Mouse (Mus musculus) embryonic facial prominence, embryonic 10.5 days (tissue): ENCODE data around the gene Prdm11. TPM values are rescaled to one million over a fixed set of nuclear protein-coding genes. Genes with fewer than 3 reads are reported as not detected.

ENCODE experiments used
- DNase-seq: peaks from one replicate; pipeline ENCODE4 v3.0.0-alpha.2; 2017; ENCODE audit warnings: low spot score
- H3K27ac ChIP-seq: fragments of 300-500 bp; sonication (generic); replicated peaks from 2 replicates; pipeline ENCODE4 v1.5.1; 2016; ENCODE audit warnings: mild to moderate bottlenecking
- H3K27me3 ChIP-seq: fragments of 300-500 bp; sonication (generic); replicated peaks from 2 replicates; pipeline ENCODE4 v1.6.1; 2016; ENCODE audit warnings: low read depth, mild to moderate bottlenecking; ENCODE audit not compliant: poor library complexity, severe bottlenecking
- H3K36me3 ChIP-seq: fragments of 300-500 bp; sonication (generic); replicated peaks from 2 replicates; pipeline ENCODE4 v1.6.1; 2016; ENCODE audit warnings: mild to moderate bottlenecking, moderate library complexity
- H3K4me1 ChIP-seq: fragments of 300-500 bp; sonication (generic); 2 replicates; pipeline ENCODE4 v1.6.1; 2016
- H3K4me3 ChIP-seq: fragments of 300-500 bp; sonication (generic); 2 replicates; pipeline ENCODE4 v1.5.1; 2016; ENCODE audit warnings: mild to moderate bottlenecking, moderate library complexity
- H3K9me3 ChIP-seq: fragments of 300-500 bp; sonication (generic); 2 replicates; pipeline ENCODE4 v1.6.1; 2016; ENCODE audit warnings: mild to moderate bottlenecking
- WGBS: fragments of 180-500 bp; shearing (Covaris S2); methylation state at CpG from one replicate; pipeline ENCODE4 v1.1.7; 2016; 5-methylcytosine and 5-hydroxymethylcytosine counted together
- polyA plus RNA-seq: library from polyadenylated mRNA; unstranded; fragments of >200 nt; fragmentation: Nextera tagmentation; extraction: Ambion mirVana; gene quantifications from 2 replicates; pipeline ENCODE4 v1.2.1, GENCODE M21; 2016

Gene Prdm11
- polyA plus RNA-seq, 1 experiment from 2014 or later: 3.5 TPM

GRCm38 (mm10) chr2:92945824-92946598 is 100.0 kb downstream of the Prdm11 start:
- H3K27ac ChIP-seq: no peak overlapping the region
- peaks cover 33% of the 10 kb centered on the region for H3K4me1 ChIP-seq
- peaks cover 16% of the 10 kb centered on the region; the same call in 1 of the 2 replicates for H3K27me3 ChIP-seq
- no peaks in the 10 kb centered on the region for H3K9me3 ChIP-seq
- H3K4me3 ChIP-seq: no peak overlapping the region
- 87% methylated on average over 11 of the region's 11 CpGs for WGBS
- no peaks in the 10 kb centered on the region for H3K36me3 ChIP-seq
- no peak for DNase-seq

GRCm38 (mm10) chr2:92945125-92945746 is 100.7 kb downstream of the Prdm11 start:
- Histone ChIP-seq H3K9me3 (no peaks in the 10 kb centered on the region), H3K27me3 (peaks cover 16% of the 10 kb centered on the region; the same call in 1 of the 2 replicates), H3K4me1 (peaks cover 32% of the 10 kb centered on the region), H3K4me3 (no peak overlapping the region), H3K36me3 (no peaks in the 10 kb centered on the region), H3K27ac (no peak overlapping the region)
- no peak for DNase-seq
- 96% methylated on average over 11 of the region's 11 CpGs for WGBS

DNA sequence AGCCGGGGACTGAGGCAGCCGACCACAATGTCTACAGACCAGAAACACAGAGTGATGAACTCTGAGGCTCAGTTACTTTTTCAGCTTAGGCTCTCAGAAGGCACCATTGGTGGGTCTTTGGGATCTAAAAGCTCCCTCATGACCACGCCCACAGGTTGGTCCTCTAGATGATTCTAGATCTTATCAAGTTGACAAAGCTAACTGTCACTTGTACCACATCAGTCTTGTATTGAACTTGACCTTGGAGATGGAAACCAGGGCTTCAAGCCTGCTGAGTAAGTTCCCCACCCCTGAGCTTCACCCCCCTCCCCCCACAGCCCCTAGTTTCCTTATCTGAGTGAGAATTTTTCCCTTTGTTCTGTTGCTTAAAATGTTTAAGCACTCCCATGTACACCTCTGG is 101.6 kb downstream of the Prdm11 start:
- Histone ChIP-seq H3K27ac (no peak overlapping the region), H3K27me3 (peaks cover 16% of the 10 kb centered on the region; the same call in 1 of the 2 replicates), H3K4me3 (no peak overlapping the region), H3K36me3 (no peaks in the 10 kb centered on the region), H3K4me1 (peaks cover 25% of the 10 kb centered on the region), H3K9me3 (no peaks in the 10 kb centered on the region)
- no peak for DNase-seq
- WGBS: 89% methylated on average over 3 of the region's 3 CpGs

DNA sequence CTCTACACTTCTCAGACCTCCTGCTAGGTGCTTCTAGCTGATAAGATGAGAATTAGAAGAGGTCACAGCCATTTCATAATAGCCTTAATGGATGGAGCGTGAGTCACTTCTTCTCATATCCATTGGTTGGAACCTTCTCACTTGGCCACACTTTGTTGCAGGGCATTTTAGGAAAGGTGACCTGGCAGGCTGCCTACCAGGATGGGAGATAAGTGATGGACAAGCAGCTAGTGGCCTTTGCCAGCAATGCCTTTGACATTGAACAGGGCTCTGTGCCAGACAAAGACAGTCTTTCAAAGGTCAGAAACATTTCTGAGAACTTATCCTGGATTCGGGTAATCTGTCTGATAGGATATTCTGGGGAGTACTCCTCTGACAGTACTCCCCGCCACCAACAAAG is 102.6 kb downstream of the Prdm11 start:
- 90% methylated on average over 3 of the region's 3 CpGs for WGBS

GRCm38 (mm10) chr2:92941463-92941862 is 104.5 kb downstream of the Prdm11 start:
- DNase-seq: no peak
- Histone ChIP-seq H3K27ac (no peak overlapping the region), H3K4me1 (peaks cover 12% of the 10 kb centered on the region), H3K9me3 (no peaks in the 10 kb centered on the region), H3K4me3 (no peak overlapping the region), H3K36me3 (no peaks in the 10 kb centered on the region), H3K27me3 (peaks cover 10% of the 10 kb centered on the region; the same call in 1 of the 2 replicates)
- 75% methylated on average over 3 of the region's 3 CpGs for WGBS

More for the DNA sequence above, 102.6 kb downstream of the Prdm11 start:
- H3K27ac ChIP-seq: no peak overlapping the region
- H3K4me1 ChIP-seq: peaks cover 15% of the 10 kb centered on the region
- H3K4me3 ChIP-seq: no peak overlapping the region
- H3K9me3 ChIP-seq: no peaks in the 10 kb centered on the region
- H3K36me3 ChIP-seq: no peaks in the 10 kb centered on the region
- DNase-seq: no peak
- peaks cover 16% of the 10 kb centered on the region; the same call in 1 of the 2 replicates for H3K27me3 ChIP-seq

DNA sequence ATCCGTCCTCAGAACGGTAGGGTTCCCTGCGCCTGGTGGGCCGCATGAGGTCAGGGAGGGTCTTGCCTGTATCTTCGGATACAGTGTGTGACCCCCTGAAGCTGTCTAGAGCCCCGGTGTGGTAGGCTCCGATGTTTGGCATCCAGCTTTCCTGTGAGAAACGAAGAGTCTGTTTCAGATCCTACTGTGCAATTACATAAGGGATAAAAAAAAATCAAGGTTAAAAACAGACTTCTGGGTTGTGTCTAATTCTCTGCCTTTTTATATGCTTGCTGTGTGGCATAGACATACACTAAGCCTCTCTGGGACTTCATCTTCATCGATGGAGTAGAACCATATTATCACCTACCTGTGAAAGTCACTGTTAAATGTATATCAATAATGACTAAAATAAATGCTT is 105.0 kb downstream of the Prdm11 start:
- Histone ChIP-seq H3K9me3 (no peaks in the 10 kb centered on the region), H3K36me3 (no peaks in the 10 kb centered on the region), H3K27ac (0 out of 2 replicates have a peak overlapping the region, but pooled peaks have one; percentile 8), H3K4me1 (peaks cover 13% of the 10 kb centered on the region), H3K27me3 (peaks cover 5% of the 10 kb centered on the region; the same call in 1 of the 2 replicates), H3K4me3 (no peak overlapping the region)
- no peak for DNase-seq
- 88% methylated on average over 9 of the region's 9 CpGs for WGBS

GRCm38 (mm10) chr2:92938827-92939226 is 107.1 kb downstream of the Prdm11 start:
- DNase-seq: no peak
- no peaks in the 10 kb centered on the region for H3K36me3 ChIP-seq
- H3K9me3 ChIP-seq: no peaks in the 10 kb centered on the region
- peaks cover 28% of the 10 kb centered on the region for H3K4me1 ChIP-seq
- WGBS: 94% methylated on average over 7 of the region's 7 CpGs
- H3K27me3 ChIP-seq: no peaks in the 10 kb centered on the region
- no peak overlapping the region for H3K27ac ChIP-seq
- H3K4me3 ChIP-seq: no peak overlapping the region

GRCm38 (mm10) chr2:92938063-92938462 is 107.9 kb downstream of the Prdm11 start:
- H3K9me3 ChIP-seq: no peaks in the 10 kb centered on the region
- no peaks in the 10 kb centered on the region for H3K27me3 ChIP-seq
- peaks cover 31% of the 10 kb centered on the region for H3K4me1 ChIP-seq
- WGBS: 90% methylated on average over 5 of the region's 5 CpGs
- no peaks in the 10 kb centered on the region for H3K36me3 ChIP-seq
- no peak overlapping the region for H3K4me3 ChIP-seq
- no peak overlapping the region for H3K27ac ChIP-seq
- DNase-seq: no peak

GRCm38 (mm10) chr2:92935483-92935882 is 110.5 kb downstream of the Prdm11 start:
- Histone ChIP-seq H3K36me3 (no peaks in the 10 kb centered on the region), H3K9me3 (no peaks in the 10 kb centered on the region), H3K4me3 (no peak overlapping the region), H3K4me1 (peaks cover 31% of the 10 kb centered on the region), H3K27me3 (no peaks in the 10 kb centered on the region), H3K27ac (0 out of 2 replicates have a peak overlapping the region, but pooled peaks have one; percentile 25)
- no peak for DNase-seq
- 54% methylated on average over 3 of the region's 3 CpGs for WGBS

GRCm38 (mm10) chr2:92934312-92934982 is 111.5 kb downstream of the Prdm11 start:
- WGBS: 24% methylated on average over 10 of the region's 10 CpGs
- Histone ChIP-seq H3K27ac (0 out of 2 replicates have a peak overlapping the region, but pooled peaks have one; percentile 54), H3K4me1 (peaks cover 31% of the 10 kb centered on the region), H3K36me3 (no peaks in the 10 kb centered on the region), H3K4me3 (no peak overlapping the region), H3K27me3 (no peaks in the 10 kb centered on the region), H3K9me3 (no peaks in the 10 kb centered on the region)
- DNase-seq: peak; percentile 44

DNA sequence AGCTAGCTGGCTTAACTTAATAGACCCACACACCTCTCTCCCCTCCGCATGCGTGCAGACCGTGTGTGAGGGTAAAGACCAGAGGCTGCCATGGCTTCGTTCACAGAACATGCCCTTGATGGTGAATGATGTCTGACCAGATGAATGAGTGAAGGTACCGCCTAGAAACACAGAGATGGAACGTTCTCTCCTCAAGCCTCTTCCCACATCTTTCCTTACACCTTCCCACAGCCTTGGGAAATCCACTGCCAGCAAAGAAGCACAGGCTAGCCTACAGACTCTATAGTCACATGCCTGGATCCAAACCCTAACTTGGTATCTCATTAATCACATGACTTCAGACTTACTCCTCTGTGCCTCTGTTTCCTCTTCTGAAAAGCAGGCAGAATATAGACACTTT is 112.6 kb downstream of the Prdm11 start:
- peaks cover 31% of the 10 kb centered on the region for H3K4me1 ChIP-seq
- 87% methylated on average over 6 of the region's 6 CpGs for WGBS
- no peak overlapping the region for H3K27ac ChIP-seq
- H3K4me3 ChIP-seq: no peak overlapping the region
- H3K36me3 ChIP-seq: no peaks in the 10 kb centered on the region
- H3K27me3 ChIP-seq: no peaks in the 10 kb centered on the region
- no peaks in the 10 kb centered on the region for H3K9me3 ChIP-seq
- no peak for DNase-seq

DNA sequence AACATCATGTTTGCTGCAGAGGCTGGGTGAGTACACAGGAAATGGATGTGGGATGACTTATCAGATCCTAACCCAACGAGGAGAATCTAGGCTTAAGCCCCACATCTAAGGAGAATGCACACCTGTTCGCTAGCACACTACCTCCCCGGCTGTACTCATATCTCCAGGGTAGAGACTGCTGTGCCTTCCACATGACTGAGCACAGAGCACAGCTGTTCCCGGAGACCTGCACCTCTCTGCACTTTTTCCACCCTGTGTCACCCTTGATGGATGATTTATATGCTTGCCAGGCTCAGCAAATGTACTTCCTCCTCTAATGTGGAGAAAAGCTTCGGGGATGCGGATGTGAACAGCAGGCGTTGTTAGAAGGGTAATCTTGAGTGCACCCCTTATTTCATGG is 114.9 kb downstream of the Prdm11 start:
- Histone ChIP-seq H3K4me3 (no peak overlapping the region), H3K27ac (no peak overlapping the region), H3K4me1 (peaks cover 23% of the 10 kb centered on the region), H3K27me3 (no peaks in the 10 kb centered on the region), H3K9me3 (no peaks in the 10 kb centered on the region), H3K36me3 (no peaks in the 10 kb centered on the region)
- DNase-seq: no peak
- WGBS: 85% methylated on average over 7 of the region's 7 CpGs
